Mouse (Mus musculus) embryo, embryonic 10.5 days (tissue): ENCODE results near the gene Dync1li1.

Experiments used
- DNase-seq: peaks from one replicate; pipeline ENCODE4 v3.0.0-alpha.2; 2015; ENCODE audit warnings: low spot score

Gene Dync1li1

DNA sequence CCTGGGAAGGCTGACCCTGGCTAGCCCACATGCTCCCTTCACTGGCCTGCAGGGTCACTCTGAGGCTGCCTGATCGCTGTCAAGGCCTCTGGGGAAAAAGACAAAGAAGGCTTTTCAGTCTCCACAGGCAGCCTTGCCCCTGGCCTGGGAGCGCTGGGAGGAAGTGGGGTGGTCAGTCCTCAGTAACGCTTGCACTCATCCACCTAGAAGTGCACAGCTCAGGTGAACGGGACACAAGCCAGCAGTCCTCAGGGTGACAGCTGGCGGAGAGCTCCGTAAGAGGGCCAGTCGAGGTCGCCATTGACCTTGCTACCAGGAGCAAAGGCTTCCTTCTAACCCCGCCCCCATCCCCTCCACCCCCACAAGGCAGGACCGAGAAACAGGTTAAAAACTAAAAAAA, 79.5 kb downstream of the Dync1li1 start:
- no peak for DNase-seq

- no peak for DNase-seq
Observed at GRCm38 (mm10) chr9:114770224-114770623, 81.6 kb downstream of the Dync1li1 start.

GRCm38 (mm10) chr9:114771565-114771964, 83.0 kb downstream of the Dync1li1 start:
- DNase-seq, result no peak
